Mouse (Mus musculus) WW6 (cell line): ENCODE results near the gene Gsdma.
"Not testable (repeated sequence)": the region's sequence is repeated elsewhere in the genome, so short reads cannot be mapped to it uniquely, and the experiment has no call there.

Experiments used
- DNase-seq: peaks from one replicate; pipeline ENCODE4 v3.0.0-alpha.2; 2013; ENCODE audit warnings: low read depth, low spot score

Gene Gsdma

GRCm38 (mm10) chr11:98709001-98709741 is 45.0 kb downstream of the Gsdma start:
- no peak for DNase-seq

GRCm38 (mm10) chr11:98710416-98711045 is 46.4 kb downstream of the Gsdma start:
- peak; percentile 83 for DNase-seq

- no peak for DNase-seq
Observed at GRCm38 (mm10) chr11:98711046-98711434, 46.9 kb downstream of the Gsdma start.

- DNase-seq, result not testable (repeated sequence)
Observed at GRCm38 (mm10) chr11:98712009-98712408, 47.9 kb downstream of the Gsdma start.

- no peak for DNase-seq
Observed at GRCm38 (mm10) chr11:98713703-98714102, 49.6 kb downstream of the Gsdma start.

- no peak for DNase-seq
Observed at GRCm38 (mm10) chr11:98715946-98716345, 51.8 kb downstream of the Gsdma start.

GRCm38 (mm10) chr11:98717904-98718303 is 53.8 kb downstream of the Gsdma start:
- DNase-seq, result peak; percentile 69

GRCm38 (mm10) chr11:98720756-98721155 is 56.6 kb downstream of the Gsdma start:
- no peak for DNase-seq

GRCm38 (mm10) chr11:98721458-98722226 is 57.5 kb downstream of the Gsdma start:
- no peak for DNase-seq

GRCm38 (mm10) chr11:98723098-98723497 is 58.9 kb downstream of the Gsdma start:
- DNase-seq, result no peak

- DNase-seq, result no peak
Observed at GRCm38 (mm10) chr11:98725926-98726506, 61.9 kb downstream of the Gsdma start.
